Mouse (Mus musculus) central nervous system, embryonic 11.5 days (tissue): ENCODE results near the gene Lipe. TPM values are rescaled to one million over a fixed set of nuclear protein-coding genes. Genes with fewer than 3 reads are reported as not detected.

ENCODE experiments used
- polyA plus RNA-seq: library from polyadenylated mRNA; depleted of rRNA; stranded (reverse); fragments of >200 nt; gene quantifications from 2 replicates; pipeline ENCODE4 v1.2.3, GENCODE M21; 2012; rRNA removed

Lipe gene
- polyA plus RNA-seq, result 4.6 and 7.7 TPM in 2 replicates

GRCm38 (mm10) chr7:25398610-25399009, at the start of gene Lipe:
Lipe (minus strand) TSS chr7:25398710.

GRCm38 (mm10) chr7:25412833-25413441, 14.4 kb upstream of the Lipe start, which contains the start of gene Cxcl17:
Cxcl17 (minus strand) TSS chr7:25412886.

GRCm38 (mm10) chr7:25369058-25369749, 29.3 kb downstream of the Lipe start, which contains the start of gene Cnfn:
Cnfn (minus strand) TSS chr7:25369724.

Other genes with a start within 250 kb of the Lipe start
- 21.3 and 25.0 TPM in 2 replicates for gene Pou2f2, start 219.0 kb downstream of the Lipe start, polyA plus RNA-seq
- 11.0 and 15.1 TPM in 2 replicates for gene Dedd2, start 178.1 kb downstream of the Lipe start, polyA plus RNA-seq
- gene Zfp526, start 177.3 kb downstream of the Lipe start, polyA plus RNA-seq, result 9.4 and 9.7 TPM in 2 replicates
- gene Gsk3a, start 160.9 kb downstream of the Lipe start, polyA plus RNA-seq, result 105 and 132 TPM in 2 replicates
- gene Erf, start 147.9 kb downstream of the Lipe start, polyA plus RNA-seq, result 39.9 and 44.0 TPM in 2 replicates
- 107 and 115 TPM in 2 replicates for gene Cic, start 131.0 kb downstream of the Lipe start, polyA plus RNA-seq
- gene Pafah1b3, start 100.7 kb downstream of the Lipe start, polyA plus RNA-seq, result 263 and 326 TPM in 2 replicates
- 0.59 and 1.0 TPM in 2 replicates for gene Prr19, start 97.3 kb downstream of the Lipe start, polyA plus RNA-seq
- 21.0 and 33.4 TPM in 2 replicates for gene Tmem145, start 92.6 kb downstream of the Lipe start, polyA plus RNA-seq
- gene Megf8, start 81.5 kb downstream of the Lipe start, polyA plus RNA-seq, result 36.0 and 37.9 TPM in 2 replicates
- gene Cnfn, start 29.0 kb downstream of the Lipe start, polyA plus RNA-seq, result not detected in 2 replicates
- not detected in 2 replicates for gene Cxcl17, start 14.2 kb upstream of the Lipe start, polyA plus RNA-seq
- 0.61 and 1.2 TPM in 2 replicates for gene Ceacam1, start 78.9 kb upstream of the Lipe start, polyA plus RNA-seq
- not detected in 2 replicates for gene Ceacam2, start 141.1 kb upstream of the Lipe start, polyA plus RNA-seq
- gene Erich4, start 217.2 kb upstream of the Lipe start, polyA plus RNA-seq, result not detected in 2 replicates
- 22.3 and 31.2 TPM in 2 replicates for gene Dmac2, start 220.7 kb upstream of the Lipe start, polyA plus RNA-seq
- 1.4 and 1.6 TPM in 2 replicates for gene B3gnt8, start 227.9 kb upstream of the Lipe start, polyA plus RNA-seq